Mouse (Mus musculus): Measurements from ENCODE around the gene Parvg. TPM values are rescaled to one million over a fixed set of nuclear protein-coding genes. Genes with fewer than 3 reads are reported as not detected.
A peak's percentile ranks its signal among the peaks of the same experiment; 100 is the strongest.

Parvg gene
- polyA plus RNA-seq, 1 experiment from 2014 or later, result 1.1 TPM

GRCm38 (mm10) chr15:84314420-84315080 lies 9.3 kb upstream of the Parvg start:
- no peak overlapping the region for H3K4me3 ChIP-seq (ENCODE audit: low read depth, low read length)
- no peak for ATAC-seq
- no peaks in the 10 kb centered on the region for H3K9me3 ChIP-seq (replicated peaks; ENCODE audit: control insufficient read depth, low read length, poor library complexity, severe bottlenecking)
- no peak overlapping the region for H3K4me2 ChIP-seq (ENCODE audit: low read length)
- H3K4me1 ChIP-seq (ENCODE audit: control insufficient read depth, insufficient read depth, low read length), result peaks cover 29% of the 10 kb centered on the region
- no peaks in the 10 kb centered on the region for H3K27me3 ChIP-seq (ENCODE audit: control insufficient read depth, insufficient read depth, low read depth, low read length)
- H3K36me3 ChIP-seq (ENCODE audit: control insufficient read depth, insufficient read depth, low read length), result no peaks in the 10 kb centered on the region
- peak overlapping the region; percentile 75 for H3K27ac ChIP-seq (ENCODE audit: low read length)
- WGBS, result 19% methylated on average over 18 of the region's 18 CpGs
- peak overlapping the region; percentile 31; the same call in 1 of the 2 replicates for H3K9ac ChIP-seq (ENCODE audit: low read depth, low read length)

- Histone ChIP-seq H3K4me1 (ENCODE audit: control insufficient read depth, insufficient read depth, low read length) (peaks cover 27% of the 10 kb centered on the region), H3K4me3 (ENCODE audit: low read depth, low read length) (no peak overlapping the region), H3K36me3 (ENCODE audit: control insufficient read depth, insufficient read depth, low read length) (no peaks in the 10 kb centered on the region), H3K27ac (ENCODE audit: low read length) (peak overlapping the region; percentile 32; the same call in 1 of the 2 replicates), H3K9ac (ENCODE audit: low read depth, low read length) (no peak overlapping the region), H3K27me3 (ENCODE audit: control insufficient read depth, insufficient read depth, low read depth, low read length) (no peaks in the 10 kb centered on the region), H3K9me3 (replicated peaks; ENCODE audit: control insufficient read depth, low read length, poor library complexity, severe bottlenecking) (no peaks in the 10 kb centered on the region), H3K4me2 (ENCODE audit: low read length) (no peak overlapping the region)
- 39% methylated on average over 15 of the region's 15 CpGs for WGBS
- no peak for ATAC-seq
These were observed 8.4 kb upstream of the Parvg start for GRCm38 (mm10) chr15:84315276-84316046.

DNA sequence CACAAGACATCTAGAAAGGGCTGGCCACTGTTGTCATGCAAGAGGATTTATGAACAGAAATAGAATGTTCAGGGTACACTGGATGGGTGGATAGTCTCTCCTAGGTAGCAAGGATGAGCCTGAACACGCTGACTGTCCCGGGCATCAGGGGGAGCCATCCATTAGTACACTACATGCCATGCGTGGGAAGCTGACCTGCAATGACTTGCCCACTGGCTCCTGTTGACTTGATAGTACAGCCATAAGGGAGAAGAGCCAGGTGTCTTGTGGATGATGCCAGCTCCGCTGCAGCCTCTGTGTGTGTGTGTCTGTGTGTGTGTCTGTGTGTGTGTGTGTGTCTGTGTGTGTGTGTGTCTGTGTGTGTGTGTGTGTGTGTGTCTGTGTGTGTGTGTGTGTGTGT lies 4.4 kb upstream of the Parvg start:
- H3K27me3 ChIP-seq (ENCODE audit: control insufficient read depth, insufficient read depth, low read depth, low read length), result no peaks in the 10 kb centered on the region
- ATAC-seq, result no peak
- H3K9ac ChIP-seq (ENCODE audit: low read depth, low read length), result no peak overlapping the region
- H3K4me2 ChIP-seq (ENCODE audit: low read length), result no peak overlapping the region
- H3K9me3 ChIP-seq (replicated peaks; ENCODE audit: control insufficient read depth, low read length, poor library complexity, severe bottlenecking), result no peaks in the 10 kb centered on the region
- peaks cover 13% of the 10 kb centered on the region for H3K4me1 ChIP-seq (ENCODE audit: control insufficient read depth, insufficient read depth, low read length)
- no peak overlapping the region for H3K27ac ChIP-seq (ENCODE audit: low read length)
- 97% methylated on average over 4 of the region's 4 CpGs for WGBS
- H3K4me3 ChIP-seq (ENCODE audit: low read depth, low read length), result no peak overlapping the region
- no peaks in the 10 kb centered on the region for H3K36me3 ChIP-seq (ENCODE audit: control insufficient read depth, insufficient read depth, low read length)

DNA sequence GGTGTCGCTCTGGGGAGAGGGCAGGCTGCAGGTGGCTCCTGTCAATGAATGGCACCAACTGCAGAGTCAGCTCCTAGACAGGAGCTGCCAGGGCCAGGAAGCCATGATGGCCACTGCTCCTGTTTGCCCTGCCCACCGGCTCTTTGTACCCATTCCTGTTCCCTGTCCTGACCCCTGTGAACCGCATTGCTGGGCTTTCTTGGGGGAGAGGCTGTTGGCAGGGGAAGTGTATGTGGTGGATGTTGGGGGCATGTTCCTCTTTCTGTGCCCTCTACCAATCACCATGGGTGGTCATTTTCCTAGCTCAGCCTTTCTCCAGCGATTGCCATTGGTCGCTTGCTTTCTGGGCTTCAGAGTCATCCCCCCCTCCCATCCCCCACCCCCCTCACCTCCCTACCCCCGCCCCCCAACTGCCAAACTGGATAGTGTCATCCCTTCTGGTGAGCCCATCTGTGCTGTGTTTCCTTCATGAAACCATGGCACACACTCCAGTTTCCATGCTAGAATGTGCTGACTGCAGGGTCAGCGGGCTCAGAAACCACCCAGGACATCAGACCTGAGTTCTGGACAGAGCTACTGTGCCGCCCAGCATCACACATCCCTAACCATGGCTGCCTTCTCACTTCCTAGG lies 2.2 kb upstream of the Parvg start:
- H3K9ac ChIP-seq (ENCODE audit: low read depth, low read length), result no peak overlapping the region
- H3K27ac ChIP-seq (ENCODE audit: low read length), result no peak overlapping the region
- 75% methylated on average over 8 of the region's 8 CpGs for WGBS
- H3K9me3 ChIP-seq (replicated peaks; ENCODE audit: control insufficient read depth, low read length, poor library complexity, severe bottlenecking), result no peaks in the 10 kb centered on the region
- H3K4me1 ChIP-seq (ENCODE audit: control insufficient read depth, insufficient read depth, low read length), result no peaks in the 10 kb centered on the region
- ATAC-seq, result no peak
- H3K4me3 ChIP-seq (ENCODE audit: low read depth, low read length), result no peak overlapping the region
- no peak overlapping the region for H3K4me2 ChIP-seq (ENCODE audit: low read length)
- no peaks in the 10 kb centered on the region for H3K36me3 ChIP-seq (ENCODE audit: control insufficient read depth, insufficient read depth, low read length)
- H3K27me3 ChIP-seq (ENCODE audit: control insufficient read depth, insufficient read depth, low read depth, low read length), result no peaks in the 10 kb centered on the region

- 74% methylated on average over 8 of the region's 8 CpGs for WGBS
- Histone ChIP-seq H3K27ac (ENCODE audit: low read length) (no peak overlapping the region), H3K9ac (ENCODE audit: low read depth, low read length) (no peak overlapping the region), H3K27me3 (ENCODE audit: control insufficient read depth, insufficient read depth, low read depth, low read length) (no peaks in the 10 kb centered on the region), H3K4me2 (ENCODE audit: low read length) (no peak overlapping the region), H3K9me3 (replicated peaks; ENCODE audit: control insufficient read depth, low read length, poor library complexity, severe bottlenecking) (no peaks in the 10 kb centered on the region), H3K4me1 (ENCODE audit: control insufficient read depth, insufficient read depth, low read length) (no peaks in the 10 kb centered on the region), H3K36me3 (ENCODE audit: control insufficient read depth, insufficient read depth, low read length) (no peaks in the 10 kb centered on the region), H3K4me3 (ENCODE audit: low read depth, low read length) (no peak overlapping the region)
- no peak for ATAC-seq
These were observed 1.2 kb downstream of the Parvg start for GRCm38 (mm10) chr15:84324870-84325553.

DNA sequence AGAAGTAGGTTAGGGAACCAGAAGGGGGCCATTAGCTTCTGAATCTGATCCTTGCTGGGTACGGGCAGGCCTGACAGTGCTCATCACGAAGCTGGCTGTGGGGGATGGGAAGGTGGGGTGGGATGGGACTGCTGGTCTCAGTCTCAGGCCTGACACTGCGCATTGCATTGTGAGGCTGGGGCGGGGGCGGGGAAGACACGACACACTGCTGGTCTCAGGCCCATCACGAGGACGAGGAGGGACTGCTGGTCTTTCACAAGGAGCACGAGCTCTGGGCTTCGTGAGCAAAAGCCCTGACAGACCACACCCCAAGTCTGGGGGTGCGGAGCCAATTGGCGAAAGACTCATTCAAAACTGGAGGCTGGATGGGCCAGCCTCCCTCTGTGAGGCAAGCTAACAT lies 1.9 kb downstream of the Parvg start:
- no peak overlapping the region for H3K9ac ChIP-seq (ENCODE audit: low read depth, low read length)
- no peak overlapping the region for H3K4me3 ChIP-seq (ENCODE audit: low read depth, low read length)
- 40% methylated on average over 12 of the region's 12 CpGs for whole genome bisulfite sequencing
- H3K9me3 ChIP-seq (replicated peaks; ENCODE audit: control insufficient read depth, low read length, poor library complexity, severe bottlenecking), result no peaks in the 10 kb centered on the region
- no peaks in the 10 kb centered on the region for H3K4me1 ChIP-seq (ENCODE audit: control insufficient read depth, insufficient read depth, low read length)
- no peak for ATAC-seq
- no peak overlapping the region for H3K4me2 ChIP-seq (ENCODE audit: low read length)
- no peak overlapping the region for H3K27ac ChIP-seq (ENCODE audit: low read length)
- H3K36me3 ChIP-seq (ENCODE audit: control insufficient read depth, insufficient read depth, low read length), result no peaks in the 10 kb centered on the region
- no peaks in the 10 kb centered on the region for H3K27me3 ChIP-seq (ENCODE audit: control insufficient read depth, insufficient read depth, low read depth, low read length)

DNA sequence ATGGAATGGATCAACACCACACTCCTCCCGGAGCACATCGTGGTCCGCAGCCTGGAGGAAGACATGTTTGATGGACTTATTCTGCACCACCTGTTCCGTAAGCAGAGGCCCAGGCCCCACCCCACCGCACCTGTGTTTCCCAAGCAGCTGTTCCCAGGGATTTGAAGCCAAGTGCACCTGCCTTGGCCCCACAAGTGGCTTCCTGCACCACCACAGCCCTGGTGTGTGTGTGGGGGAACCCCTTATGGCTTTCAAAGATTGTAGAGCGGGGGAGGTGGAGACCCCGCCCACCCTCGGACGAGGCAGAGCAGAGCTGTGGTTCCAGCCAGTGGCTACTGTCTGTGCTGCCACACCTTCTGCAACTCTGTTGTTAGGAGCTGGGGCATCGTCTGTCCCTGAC lies 5.0 kb downstream of the Parvg start:
- Histone ChIP-seq H3K4me3 (ENCODE audit: low read depth, low read length) (no peak overlapping the region), H3K4me1 (ENCODE audit: control insufficient read depth, insufficient read depth, low read length) (no peaks in the 10 kb centered on the region), H3K9ac (ENCODE audit: low read depth, low read length) (no peak overlapping the region), H3K27ac (ENCODE audit: low read length) (no peak overlapping the region), H3K36me3 (ENCODE audit: control insufficient read depth, insufficient read depth, low read length) (no peaks in the 10 kb centered on the region), H3K27me3 (ENCODE audit: control insufficient read depth, insufficient read depth, low read depth, low read length) (no peaks in the 10 kb centered on the region), H3K9me3 (replicated peaks; ENCODE audit: control insufficient read depth, low read length, poor library complexity, severe bottlenecking) (no peaks in the 10 kb centered on the region), H3K4me2 (ENCODE audit: low read length) (no peak overlapping the region)
- 80% methylated on average over 10 of the region's 10 CpGs for WGBS
- no peak for ATAC-seq

GRCm38 (mm10) chr15:84329940-84330339 lies 6.1 kb downstream of the Parvg start:
- Histone ChIP-seq H3K4me3 (ENCODE audit: low read depth, low read length) (no peak overlapping the region), H3K4me1 (ENCODE audit: control insufficient read depth, insufficient read depth, low read length) (no peaks in the 10 kb centered on the region), H3K27ac (ENCODE audit: low read length) (no peak overlapping the region), H3K36me3 (ENCODE audit: control insufficient read depth, insufficient read depth, low read length) (no peaks in the 10 kb centered on the region), H3K9ac (ENCODE audit: low read depth, low read length) (no peak overlapping the region), H3K27me3 (ENCODE audit: control insufficient read depth, insufficient read depth, low read depth, low read length) (no peaks in the 10 kb centered on the region), H3K4me2 (ENCODE audit: low read length) (no peak overlapping the region), H3K9me3 (replicated peaks; ENCODE audit: control insufficient read depth, low read length, poor library complexity, severe bottlenecking) (no peaks in the 10 kb centered on the region)
- no peak for ATAC-seq
- WGBS, result 88% methylated on average over 8 of the region's 8 CpGs

All from midbrain, embryonic 16.5 days (tissue).